Mouse (Mus musculus) gastrocnemius, postnatal 25 days (tissue): ENCODE data around the gene Ctnnal1. TPM values are rescaled to one million over a fixed set of nuclear protein-coding genes. Genes with fewer than 3 reads are reported as not detected.
"Not testable (repeated sequence)": the region's sequence is repeated elsewhere in the genome, so short reads cannot be mapped to it uniquely, and the experiment has no call there.

Source experiments
- DNase-seq: peaks from one replicate; pipeline ENCODE4 v3.0.0; 2022
- long read RNA-seq, 2 experiments: library from polyadenylated mRNA; stranded (forward); transcript quantifications; one replicate each; pipeline ENCODE4 v2.0.0; 2021
- total RNA-seq, 2 experiments: library from RNA; stranded (reverse); gene quantifications; 1 replicate in 1 of 2; 2 replicates in 1 of 2; pipeline ENCODE4 v1.2.3; 2021

Gene Ctnnal1
- total RNA-seq = 10 to 100 TPM in 1 of 2 experiments, 1 to 10 TPM in 1; 9.9 to 11.7 TPM
- long read RNA-seq, experiment 1, partial matches to known transcripts = 0 of 6 reads
- long read RNA-seq, experiment 1, other reads (novel, unspliced or antisense) = 2 of 6 reads
- long read RNA-seq, experiment 2, transcript Ctnnal1-201 (19 exons, 3,664 nt) = major isoform, 11 of 11 reads
- long read RNA-seq, experiment 2, partial matches to known transcripts = 0 of 11 reads
- long read RNA-seq, experiment 2, other reads (novel, unspliced or antisense) = 0 of 11 reads

DNA sequence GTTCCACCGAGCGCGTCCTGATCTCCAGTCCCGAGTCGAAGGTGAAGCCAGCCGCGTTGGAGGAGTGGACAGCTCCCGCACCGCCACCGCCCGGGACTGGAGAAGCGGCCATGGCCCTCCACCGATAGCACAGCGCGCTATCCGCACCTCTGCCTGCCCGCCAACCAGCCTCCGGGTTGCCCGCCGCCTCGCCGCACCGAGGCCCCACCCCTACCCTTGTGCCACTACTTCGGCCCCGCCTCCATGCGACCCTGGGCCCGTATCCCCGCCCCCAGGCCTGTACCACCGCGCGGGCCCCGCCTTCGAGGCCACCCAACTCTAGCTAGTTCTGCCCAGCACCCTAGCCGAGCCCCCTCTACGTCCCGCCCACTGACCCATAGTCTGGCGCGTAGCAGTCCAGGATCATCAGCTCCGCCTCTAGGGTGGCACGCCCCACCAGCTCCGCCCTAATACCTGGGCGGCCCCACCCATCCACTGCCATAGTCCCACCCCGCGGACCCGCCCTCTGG, at the start of gene Ctnnal1:
TSS of gene Ctnnal1 (minus strand) at position 186 of the 509 bp plus-strand sequence.
- DNase-seq = peak; percentile 89

DNA sequence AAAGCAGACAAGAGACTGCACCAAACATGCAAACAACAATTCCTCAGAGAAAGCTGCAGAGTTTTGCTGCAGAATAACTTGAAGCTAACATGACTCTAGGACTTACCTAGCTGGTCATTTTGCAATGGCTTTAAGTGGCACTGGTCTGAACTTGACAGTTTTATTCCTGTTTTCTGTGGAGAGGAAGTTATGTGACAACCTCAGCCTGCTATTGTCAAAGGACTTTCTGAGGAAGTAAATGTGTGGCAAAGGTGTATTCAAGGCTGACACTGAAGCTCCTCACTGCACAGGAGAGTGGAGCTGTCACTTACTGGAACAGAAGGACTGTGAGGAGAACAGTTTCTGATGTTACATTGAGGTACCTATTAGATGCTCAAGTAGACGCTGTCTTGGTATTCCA, 49.8 kb upstream of the Ctnnal1 start:
- DNase-seq = no peak

- no peak for DNase-seq
Observed at GRCm38 (mm10) chr4:56914338-56914737, 49.4 kb upstream of the Ctnnal1 start.

DNA sequence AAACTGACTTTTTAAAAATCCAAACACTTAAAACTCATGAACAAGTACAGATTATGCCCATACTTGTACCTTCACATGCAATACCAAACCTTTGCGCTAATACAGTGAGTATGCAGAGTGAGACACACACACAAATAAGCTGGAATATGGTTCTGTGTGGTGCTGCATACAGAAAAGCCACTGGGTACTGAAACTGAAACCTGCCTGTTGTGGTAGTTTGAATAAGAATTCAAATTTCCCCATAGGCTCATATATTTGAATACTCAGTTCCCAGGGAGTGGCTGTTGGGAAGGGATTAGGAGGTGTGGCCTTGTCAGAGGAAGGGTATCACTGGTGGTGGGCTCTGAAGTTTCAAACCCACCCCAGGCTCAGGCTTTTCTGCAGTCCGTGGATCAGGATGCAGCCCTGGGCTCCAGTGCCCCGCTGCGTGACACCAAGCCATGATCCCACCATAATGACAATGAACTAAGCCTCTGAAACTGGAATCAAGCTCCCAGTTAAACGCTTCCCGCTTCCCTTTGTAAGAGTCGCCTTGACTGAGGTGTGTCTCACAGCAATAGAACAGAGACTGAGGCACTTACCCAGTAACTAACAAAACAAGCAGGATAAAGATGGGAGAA, 47.5 kb upstream of the Ctnnal1 start:
- no peak for DNase-seq

- no peak for DNase-seq
Observed at GRCm38 (mm10) chr4:56909568-56909967, 44.6 kb upstream of the Ctnnal1 start.

DNA sequence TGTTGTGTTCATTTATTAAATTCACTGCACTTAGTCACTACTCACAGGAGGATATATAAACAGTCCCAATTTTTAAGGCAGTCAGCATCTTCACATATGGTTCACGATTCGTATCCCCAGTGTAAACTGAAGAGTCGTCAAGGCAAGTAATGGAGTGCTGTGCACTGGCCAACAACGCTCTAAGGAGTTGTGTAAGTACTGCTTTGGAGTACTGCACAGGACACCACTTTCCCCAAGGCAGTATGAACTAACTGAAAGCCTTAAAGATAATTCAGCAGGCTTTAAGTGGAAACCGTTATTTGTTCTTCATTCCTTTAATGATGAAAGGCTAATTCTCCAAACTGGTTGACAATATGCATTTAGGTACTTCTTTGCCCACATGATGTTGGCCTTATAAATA, 42.7 kb upstream of the Ctnnal1 start:
- no peak for DNase-seq

- DNase-seq = no peak
Observed at GRCm38 (mm10) chr4:56906926-56907325, 41.9 kb upstream of the Ctnnal1 start.

DNA sequence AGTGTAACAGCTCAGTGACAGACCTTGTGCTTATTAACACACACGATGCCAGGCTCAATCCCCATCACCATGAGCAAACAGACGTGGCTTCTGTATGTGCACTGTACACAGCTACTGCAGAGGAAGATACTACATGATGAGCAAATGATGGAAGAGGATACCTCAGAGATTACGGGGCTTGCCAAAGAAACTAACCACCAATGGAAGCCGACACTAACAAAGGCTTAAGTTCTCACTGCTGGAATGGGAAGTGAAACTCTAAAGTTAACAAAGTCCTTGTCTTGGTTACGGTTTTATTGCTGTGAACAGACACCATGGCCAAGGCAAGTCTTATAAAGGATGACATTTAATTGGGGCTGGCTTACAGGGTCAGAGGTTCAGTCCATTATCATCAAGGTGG, 40.5 kb upstream of the Ctnnal1 start:
- no peak for DNase-seq

- DNase-seq = no peak
Observed at GRCm38 (mm10) chr4:56901671-56902070, 36.7 kb upstream of the Ctnnal1 start.

GRCm38 (mm10) chr4:56899216-56899615, 34.2 kb upstream of the Ctnnal1 start:
- no peak for DNase-seq

DNA sequence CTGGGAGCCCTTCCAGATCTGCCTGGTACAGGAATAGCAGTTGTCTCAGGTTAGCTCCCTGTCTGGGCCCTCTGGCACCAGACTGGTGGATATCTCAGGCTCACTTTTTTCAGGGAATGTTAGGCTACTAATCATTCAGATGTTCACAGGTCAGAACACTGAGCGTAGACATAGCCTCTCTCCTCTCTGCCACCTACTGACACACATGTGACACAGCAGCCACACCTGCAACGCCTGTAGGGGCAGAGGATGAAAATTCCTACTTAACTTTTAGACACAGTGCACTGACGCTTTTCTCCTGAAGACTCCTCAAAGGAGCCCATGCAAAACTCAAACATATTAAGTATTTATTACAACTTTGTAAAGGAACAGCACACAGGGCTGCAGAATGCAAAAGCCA, 32.5 kb upstream of the Ctnnal1 start:
- no peak for DNase-seq

DNA sequence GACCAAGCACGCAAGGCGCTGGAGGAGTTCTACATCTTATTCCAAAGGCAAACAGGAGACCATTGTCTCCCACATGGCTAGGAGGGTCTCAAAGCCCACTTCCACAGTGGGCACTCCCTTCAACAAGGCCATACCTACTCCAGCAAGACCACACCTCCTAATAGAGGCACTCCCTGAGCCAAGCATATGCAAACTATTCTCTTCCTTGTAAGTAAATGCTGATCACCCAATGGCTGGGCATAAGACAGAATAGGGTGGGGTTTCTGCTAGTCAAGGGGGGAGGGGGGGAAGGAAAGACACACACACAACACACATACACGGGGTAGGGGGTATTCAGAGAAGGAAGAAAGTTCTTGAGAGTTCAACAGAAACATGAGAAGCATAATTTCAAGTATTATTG, 29.2 kb upstream of the Ctnnal1 start:
- DNase-seq = no peak

DNA sequence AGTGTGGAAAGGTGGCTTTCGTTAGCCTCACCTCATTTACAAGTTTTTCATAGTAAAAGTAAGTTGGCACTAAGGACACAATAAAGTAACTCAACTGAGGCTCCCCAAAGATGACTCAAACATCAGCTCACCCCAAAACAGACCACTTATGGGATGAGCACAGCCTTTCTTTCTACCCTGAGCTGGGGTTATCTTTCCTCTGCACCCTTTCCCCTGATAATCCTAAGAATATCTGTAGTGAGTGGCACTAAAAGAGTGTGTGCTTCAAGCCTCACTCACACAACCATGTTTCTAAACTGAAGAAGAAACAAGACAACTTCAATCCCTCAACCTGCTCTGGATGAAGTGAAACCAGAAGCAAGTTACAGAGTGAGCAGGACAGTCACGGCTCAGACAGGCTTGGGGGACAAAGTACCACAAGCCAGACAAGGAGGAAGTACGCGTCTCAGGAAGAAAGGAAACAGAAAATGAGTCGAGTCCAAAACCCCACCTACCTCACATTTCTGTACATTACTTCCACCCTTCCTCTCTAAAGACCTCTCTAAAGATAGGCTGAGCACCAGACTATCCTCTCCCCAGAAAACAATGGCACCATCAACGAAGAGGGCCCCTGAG, 27.6 kb upstream of the Ctnnal1 start:
- DNase-seq = no peak

DNA sequence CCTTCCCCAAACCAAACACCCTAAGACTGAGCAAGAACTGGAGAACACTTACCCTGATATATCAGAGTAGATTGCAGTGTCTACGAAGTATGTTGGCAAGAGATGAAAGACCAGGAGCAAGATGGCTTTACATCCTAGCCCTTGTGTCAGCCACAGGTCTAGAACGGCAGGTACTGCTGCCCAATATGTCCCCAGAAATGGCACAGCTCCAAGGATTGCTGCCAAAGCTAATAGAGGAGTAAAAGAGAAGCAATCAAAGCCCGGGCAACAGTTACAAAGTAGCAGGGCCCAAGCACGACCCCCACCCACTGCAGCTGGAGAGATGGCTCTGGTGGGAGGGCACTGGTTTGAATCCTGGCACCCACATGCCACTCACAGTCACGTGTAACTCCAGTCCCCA, 23.5 kb upstream of the Ctnnal1 start:
- no peak for DNase-seq

- no peak for DNase-seq
Observed at GRCm38 (mm10) chr4:56886286-56886979, 21.4 kb upstream of the Ctnnal1 start.

- DNase-seq = no peak
Observed at GRCm38 (mm10) chr4:56880036-56880703, 15.2 kb upstream of the Ctnnal1 start.

DNA sequence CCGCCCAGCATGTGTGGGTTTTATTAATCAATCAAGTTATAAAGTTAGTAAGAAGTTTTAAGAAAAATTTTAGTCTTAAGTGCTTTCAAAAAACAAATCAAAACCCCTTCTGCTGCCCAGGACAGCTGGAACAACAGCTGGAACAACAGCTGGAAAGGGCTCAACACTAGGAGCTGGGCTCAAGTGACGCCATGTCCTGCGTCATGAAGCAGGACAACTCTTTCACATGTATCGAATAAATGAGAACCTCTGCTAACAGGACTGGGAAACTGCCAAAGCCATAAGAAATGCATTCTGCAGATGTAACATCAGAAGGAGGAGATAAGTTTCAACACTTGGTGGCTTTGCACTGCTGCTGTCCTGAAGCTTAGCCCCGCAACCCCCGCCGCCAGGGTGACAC, 14.0 kb upstream of the Ctnnal1 start:
- DNase-seq = no peak

DNA sequence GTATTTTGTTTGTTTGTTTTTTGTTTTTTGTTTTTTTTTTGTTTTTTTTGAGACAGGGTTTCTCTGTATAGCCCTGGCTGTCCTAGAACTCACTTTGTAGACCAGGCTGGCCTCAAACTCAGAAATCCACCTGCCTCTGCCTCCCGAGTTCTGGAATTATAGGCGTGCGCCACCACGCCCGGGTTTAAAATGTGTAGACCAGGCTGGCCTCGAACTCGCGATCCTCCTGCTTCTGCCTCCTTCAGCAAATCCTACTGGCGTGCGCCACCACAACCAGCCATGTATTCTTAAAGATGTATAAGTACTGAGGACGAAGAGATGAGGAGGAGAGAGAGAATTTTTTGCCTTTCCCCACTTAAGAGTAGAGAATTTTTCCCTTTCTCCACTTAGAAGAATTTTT, 5.6 kb upstream of the Ctnnal1 start:
- not testable (repeated sequence) for DNase-seq

DNA sequence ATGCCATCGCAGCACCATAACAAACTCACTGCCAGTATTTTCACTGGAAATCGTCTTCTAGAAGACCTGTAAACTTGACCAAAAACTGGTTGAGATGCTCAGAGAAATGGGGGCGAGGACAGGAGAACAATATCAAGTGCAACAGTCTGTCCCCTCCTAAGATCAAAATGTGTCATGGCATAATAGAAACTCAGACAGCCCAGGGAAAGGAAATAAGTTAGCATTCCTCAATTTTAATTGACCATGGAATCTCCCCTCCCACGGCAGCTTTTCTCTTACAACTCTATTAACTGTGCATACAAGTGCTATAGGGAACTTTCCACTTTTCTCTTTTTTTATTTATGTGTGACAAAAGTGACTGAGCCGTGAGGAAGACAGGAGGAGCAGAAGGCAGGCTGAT, 2.8 kb upstream of the Ctnnal1 start:
- no peak for DNase-seq

- DNase-seq = peak; percentile 44
Observed at GRCm38 (mm10) chr4:56865971-56866370, 983 bp upstream of the Ctnnal1 start.

GRCm38 (mm10) chr4:56864417-56865001, 479 bp downstream of the Ctnnal1 start:
- no peak for DNase-seq

DNA sequence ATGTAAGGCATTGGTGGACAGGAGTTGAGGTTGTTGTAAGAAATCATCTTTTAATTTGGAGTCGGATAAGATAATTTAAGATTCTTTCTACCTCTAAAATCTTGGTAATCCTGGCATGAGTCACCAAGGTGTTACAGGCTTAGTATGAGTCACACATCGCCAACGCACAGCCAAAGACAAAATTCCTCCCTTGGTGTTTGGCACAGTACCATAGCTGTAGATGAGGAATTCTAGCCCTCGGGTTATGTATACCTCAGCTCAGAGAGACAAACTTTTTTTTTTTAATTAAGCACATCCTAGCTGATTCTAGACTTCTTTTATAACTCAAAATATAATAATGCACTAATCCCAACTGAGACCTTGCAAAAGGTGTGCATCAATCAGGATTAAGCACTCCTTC, 972 bp downstream of the Ctnnal1 start:
- no peak for DNase-seq
